Mouse (Mus musculus) embryonic facial prominence, embryonic 14.5 days (tissue): ENCODE data around the gene Ints13. TPM values are rescaled to one million over a fixed set of nuclear protein-coding genes. Genes with fewer than 3 reads are reported as not detected.

Experiments used
- ATAC-seq: fragments of 200-750 bp; cut with Nextera tagmentation; 2 replicates; pipeline ENCODE4 v1.8.0; 2017; ENCODE audit warnings: low read depth, moderate number of reproducible peaks, moderate TSS enrichment
- DNase-seq: peaks from one replicate; pipeline ENCODE4 v3.0.0-alpha.2; 2015; ENCODE audit warnings: low spot score
- H3K27ac ChIP-seq: fragments of 300-500 bp; sonication (generic); replicated peaks from 2 replicates; pipeline ENCODE4 v1.5.1; 2014; ENCODE audit warnings: low read depth, mild to moderate bottlenecking, low read length, moderate library complexity
- H3K27me3 ChIP-seq: fragments of 300-500 bp; sonication (generic); replicated peaks from 2 replicates; pipeline ENCODE4 v1.6.1; 2014; ENCODE audit warnings: low read length; ENCODE audit not compliant: control insufficient read depth, insufficient read depth
- H3K36me3 ChIP-seq: fragments of 300-500 bp; sonication (generic); 2 replicates; pipeline ENCODE4 v1.6.1; 2014; ENCODE audit warnings: low read length, mixed read lengths; ENCODE audit not compliant: control insufficient read depth, insufficient read depth
- H3K4me1 ChIP-seq: fragments of 300-500 bp; sonication (generic); 2 replicates; pipeline ENCODE4 v1.6.1; 2014; ENCODE audit warnings: antibody characterized with exemption, low read length; ENCODE audit not compliant: control insufficient read depth, insufficient read depth
- H3K4me2 ChIP-seq: fragments of 300-500 bp; sonication (generic); 2 replicates; pipeline ENCODE4 v1.6.1; 2014; ENCODE audit warnings: low read depth, mild to moderate bottlenecking, low read length, moderate library complexity, mixed read lengths
- H3K4me3 ChIP-seq: fragments of 300-500 bp; sonication (generic); 2 replicates; pipeline ENCODE4 v1.5.1; 2014; ENCODE audit warnings: low read depth, mild to moderate bottlenecking, low read length
- H3K9ac ChIP-seq: fragments of 300-500 bp; sonication (generic); 2 replicates; pipeline ENCODE4 v1.6.1; 2014; ENCODE audit warnings: low read depth, mild to moderate bottlenecking, low read length, moderate library complexity, mixed read lengths
- H3K9me3 ChIP-seq: fragments of 300-500 bp; sonication (generic); 2 replicates; pipeline ENCODE4 v1.6.1; 2016; ENCODE audit warnings: low read length; ENCODE audit not compliant: control insufficient read depth
- WGBS: fragments of 180-500 bp; shearing (Covaris S2); extraction: QIAGEN DNeasy Blood & Tissue Kit; methylation state at CpG from one replicate; pipeline ENCODE4 v1.1.7; 2014; 5-methylcytosine and 5-hydroxymethylcytosine counted together
- polyA plus RNA-seq: library from polyadenylated mRNA; unstranded; fragments of >200 nt; fragmentation: Nextera tagmentation; extraction: Ambion mirVana; gene quantifications from 2 replicates; pipeline ENCODE4 v1.2.1, GENCODE M21; 2014

Ints13 gene
- 46.4 and 50.9 TPM in 2 replicates for polyA plus RNA-seq

- DNase-seq (peak; percentile 99), ATAC-seq (peak; percentile 94)
- H3K4me3 ChIP-seq: peak within 1 kb of the TSS; percentile 62
- peak within 1 kb of the TSS; percentile 71 for H3K4me2 ChIP-seq
- H3K27ac ChIP-seq: peak within 1 kb of the TSS; percentile 98
- 0% methylated on average over 54 of the region's 77 CpGs for WGBS
- no peaks in the 10 kb centered on the region for H3K27me3 ChIP-seq
- peaks cover 25% of the 10 kb centered on the region for H3K4me1 ChIP-seq
- peak within 1 kb of the TSS; percentile 86 for H3K9ac ChIP-seq
- peaks cover 3% of the 10 kb centered on the region; the same call in 1 of the 2 replicates for H3K36me3 ChIP-seq
- H3K9me3 ChIP-seq: no peaks in the 10 kb centered on the region
These were observed at the start of gene Ints13 for GRCm38 (mm10) chr6:146577310-146578109. Gene Ints13, minus strand, starts transcription at chr6:146577835.

- no peaks in the 10 kb centered on the region for H3K4me1 ChIP-seq
- no peak overlapping the region for H3K4me3 ChIP-seq
- DNase-seq (no peak), ATAC-seq (no peak)
- H3K4me2 ChIP-seq: no peak overlapping the region
- WGBS: 95% methylated on average over 2 of the region's 2 CpGs
- H3K9me3 ChIP-seq: no peaks in the 10 kb centered on the region
- H3K27ac ChIP-seq: no peak overlapping the region
- no peak overlapping the region for H3K9ac ChIP-seq
- H3K36me3 ChIP-seq: peaks cover 82% of the 10 kb centered on the region
- H3K27me3 ChIP-seq: no peaks in the 10 kb centered on the region
These were observed 39.0 kb upstream of the Ints13 start for GRCm38 (mm10) chr6:146616670-146617069.

GRCm38 (mm10) chr6:146615891-146616290, 38.3 kb upstream of the Ints13 start:
- Histone ChIP-seq H3K9ac (no peak overlapping the region), H3K36me3 (peaks cover 83% of the 10 kb centered on the region), H3K4me1 (no peaks in the 10 kb centered on the region), H3K4me2 (no peak overlapping the region), H3K27ac (no peak overlapping the region), H3K4me3 (no peak overlapping the region), H3K9me3 (no peaks in the 10 kb centered on the region), H3K27me3 (no peaks in the 10 kb centered on the region)
- WGBS: 89% methylated on average over 8 of the region's 8 CpGs
- ATAC-seq: no peak
- DNase-seq: no peak

GRCm38 (mm10) chr6:146614541-146614940, 36.9 kb upstream of the Ints13 start:
- Histone ChIP-seq H3K4me2 (no peak overlapping the region), H3K27me3 (no peaks in the 10 kb centered on the region), H3K36me3 (peaks cover 87% of the 10 kb centered on the region), H3K27ac (no peak overlapping the region), H3K4me3 (no peak overlapping the region), H3K4me1 (no peaks in the 10 kb centered on the region), H3K9ac (no peak overlapping the region), H3K9me3 (no peaks in the 10 kb centered on the region)
- ATAC-seq: no peak
- 91% methylated on average over 5 of the region's 5 CpGs for WGBS
- no peak for DNase-seq

GRCm38 (mm10) chr6:146613907-146614306, 36.3 kb upstream of the Ints13 start:
- WGBS: 91% methylated on average over 5 of the region's 5 CpGs
- H3K27me3 ChIP-seq: no peaks in the 10 kb centered on the region
- H3K4me3 ChIP-seq: no peak overlapping the region
- H3K4me1 ChIP-seq: no peaks in the 10 kb centered on the region
- peaks cover 89% of the 10 kb centered on the region for H3K36me3 ChIP-seq
- H3K9ac ChIP-seq: no peak overlapping the region
- DNase-seq (no peak), ATAC-seq (no peak)
- H3K4me2 ChIP-seq: no peak overlapping the region
- no peaks in the 10 kb centered on the region for H3K9me3 ChIP-seq
- no peak overlapping the region for H3K27ac ChIP-seq

- Histone ChIP-seq H3K27me3 (no peaks in the 10 kb centered on the region), H3K4me1 (no peaks in the 10 kb centered on the region), H3K27ac (no peak overlapping the region), H3K4me3 (no peak overlapping the region), H3K9ac (no peak overlapping the region), H3K36me3 (peaks cover 79% of the 10 kb centered on the region), H3K9me3 (no peaks in the 10 kb centered on the region), H3K4me2 (no peak overlapping the region)
- ATAC-seq (no peak), DNase-seq (no peak)
- 89% methylated on average over 5 of the region's 5 CpGs for WGBS
These were observed 35.1 kb upstream of the Ints13 start for GRCm38 (mm10) chr6:146612736-146613135.

GRCm38 (mm10) chr6:146611897-146612296, 34.3 kb upstream of the Ints13 start:
- H3K4me2 ChIP-seq: no peak overlapping the region
- peaks cover 77% of the 10 kb centered on the region for H3K36me3 ChIP-seq
- H3K4me3 ChIP-seq: no peak overlapping the region
- H3K27me3 ChIP-seq: no peaks in the 10 kb centered on the region
- H3K9me3 ChIP-seq: no peaks in the 10 kb centered on the region
- no peak overlapping the region for H3K9ac ChIP-seq
- DNase-seq (no peak), ATAC-seq (no peak)
- no peak overlapping the region for H3K27ac ChIP-seq
- no peaks in the 10 kb centered on the region for H3K4me1 ChIP-seq
- WGBS: 91% methylated on average over 7 of the region's 7 CpGs

- no peak for DNase-seq
- no peak for ATAC-seq
These were observed 33.8 kb upstream of the Ints13 start for GRCm38 (mm10) chr6:146611385-146611784.

GRCm38 (mm10) chr6:146603651-146604050, 26.0 kb upstream of the Ints13 start:
- Histone ChIP-seq H3K4me2 (no peak overlapping the region), H3K4me1 (no peaks in the 10 kb centered on the region), H3K27ac (no peak overlapping the region), H3K9me3 (no peaks in the 10 kb centered on the region), H3K27me3 (no peaks in the 10 kb centered on the region), H3K4me3 (no peak overlapping the region), H3K9ac (no peak overlapping the region), H3K36me3 (peaks cover 81% of the 10 kb centered on the region)
- 84% methylated on average over 10 of the region's 10 CpGs for WGBS
- ATAC-seq (no peak), DNase-seq (no peak)

More at GRCm38 (mm10) chr6:146611385-146611784, 33.8 kb upstream of the Ints13 start:
- Histone ChIP-seq H3K4me1 (no peaks in the 10 kb centered on the region), H3K27me3 (no peaks in the 10 kb centered on the region), H3K4me3 (no peak overlapping the region), H3K4me2 (no peak overlapping the region), H3K27ac (no peak overlapping the region), H3K9me3 (no peaks in the 10 kb centered on the region), H3K9ac (no peak overlapping the region), H3K36me3 (peaks cover 76% of the 10 kb centered on the region)
- WGBS: 91% methylated on average over 6 of the region's 6 CpGs
